Comparison of ENCODE assay signal across 39 mouse cellular contexts in genomic region chr11:53609672-53610071, GRCm38 (mm10). TPM values are rescaled to one million over a fixed set of nuclear protein-coding genes. Genes with fewer than 3 reads are reported as not detected.
DNase-seq lines count a peak whose midpoint lies in the region; ATAC-seq and TF ChIP-seq lines count a peak whose summit lies in the region.
"Had no signal": no experiment of that assay in that cellular context is flagged by ENCODE, and none has a peak within 500 bp of the region (broad histone marks: within the 10 kb centered on the region; RNA-seq: fewer than 3 reads in every experiment).

No protein-coding gene starts in this region.

- no peaks in the 10 kb centered on the region for H3K27me3 ChIP-seq in CH12.LX (replicated peaks)
- H3K27me3 ChIP-seq: embryonic facial prominence, embryonic 13.5 days; hindbrain, embryonic 12.5 days; neural tube, embryonic 12.5 days; Patski had no signal

- TF ChIP-seq EP300 in CH12.LX (IDR thresholded peaks at IDR 0.05; ENCODE audit: low read length): peak; percentile 53

- peaks cover 42 to 69% of the 10 kb centered on the region in 2 experiments for H3K4me1 ChIP-seq in CH12.LX (ENCODE audit: control insufficient read depth in 1 of 2, insufficient read depth in 2 of 2)
- H3K4me1 ChIP-seq: neural tube, embryonic 12.5 days had no signal

- H3K27ac ChIP-seq in CH12.LX (ENCODE audit: insufficient read depth, low read depth): peak overlapping the region; percentile 45
- H3K27ac ChIP-seq: embryonic facial prominence, embryonic 13.5 days; hindbrain, embryonic 12.5 days; hindbrain, postnatal 0 days; macrophage; neural tube, embryonic 12.5 days had no signal

- TF ChIP-seq RAD21 in CH12.LX (IDR thresholded peaks at IDR 0.05; ENCODE audit: low read depth, low read length): no peak

- no peak overlapping the region for H3K4me3 ChIP-seq in CH12.LX (replicated peaks in 1 of 3; ENCODE audit: low read depth in 2 of 3, low read length in 2 of 3, poor library complexity in 1 of 3)
- H3K4me3 ChIP-seq: embryonic facial prominence, embryonic 13.5 days; erythroblast, embryonic 14.5 days; hindbrain, embryonic 12.5 days; neural tube, embryonic 12.5 days had no signal

- no peak for TF ChIP-seq CTCF in CH12.LX (conservative IDR thresholded peaks at IDR 0.05 in 1 of 2, IDR thresholded peaks at IDR 0.05 in 1 of 2; ENCODE audit: low read depth in 2 of 2, low read length in 2 of 2)

- 0 out of 2 replicates have a peak, but pooled peaks have one; percentile 25 for TF ChIP-seq POLR2A in CH12.LX (IDR thresholded peaks at IDR 0.05; ENCODE audit: low read depth, low read length)

- in situ Hi-C loops in CH12.LX (cut with MboI; ENCODE audit: low pct_ligation_motif_present, low pct_unique_long_range_greater_than_20kb, low sequenced_read_pairs): no loop called here

- peak; percentile 66 for DNase-seq in CD4-positive helper T cell, adult 2 months (ENCODE audit: low read depth, low spot score)
- peak; percentile 63 for DNase-seq in CH12.LX (ENCODE audit: extremely low read depth)
- DNase-seq in cerebellum, postnatal 4 days (ENCODE audit: low spot score in 2 of 2): no peak
- no peak for DNase-seq in cerebellum, adult 18-20 months
- no peak for DNase-seq in lung, postnatal 36 days
- DNase-seq: adrenal gland, postnatal 25 days; cerebellum, adult 11-12 months; cerebellum, postnatal 25 days; heart, postnatal 14 days; kidney, postnatal 14 days; layer of hippocampus, adult 9-11 months; lung, adult 18-20 months; right cerebral cortex, postnatal 4 days had no signal

- ATAC-seq in hematopoietic stem cell, adult 5-6 weeks (replicated peaks in 1 of 2; ENCODE audit: insufficient read depth in 1 of 2, low FRiP score in 2 of 2, low TSS enrichment in 1 of 2, low read depth in 1 of 2, poor library complexity in 2 of 2, severe bottlenecking in 2 of 2): peak; percentile 23 to 37; a peak in 2 of 4 replicates
- 0 out of 2 replicates have a peak, but pooled peaks have one; percentile 4 for ATAC-seq in megakaryocyte-erythroid progenitor cell, adult 5-6 weeks (replicated peaks; ENCODE audit: low FRiP score, low TSS enrichment, poor library complexity, severe bottlenecking)
- ATAC-seq: forebrain, embryonic 16.5 days; hindbrain, postnatal 0 days; intestine, postnatal 0 days; lung, postnatal 0 days; midbrain, embryonic 16.5 days; Patski had no signal

- H3K9me3 ChIP-seq in CH12.LX (replicated peaks; ENCODE audit: low read length): peaks cover 28% of the 10 kb centered on the region
- H3K9me3 ChIP-seq: embryonic facial prominence, embryonic 13.5 days; hindbrain, embryonic 12.5 days; neural tube, embryonic 12.5 days had no signal

- dilution Hi-C loops in CH12.LX (cut with MboI; ENCODE audit: extremely low pct_ligation_motif_present, extremely low pct_unique_long_range_greater_than_20kb, low sequenced_read_pairs): no loop called here

- H3K79me2 ChIP-seq in CH12.LX (replicated peaks; ENCODE audit: control insufficient read depth, extremely low read depth, insufficient read depth, poor library complexity, severe bottlenecking): peaks cover 5% of the 10 kb centered on the region; the same call in 1 of the 2 replicates

- H3K4me2 ChIP-seq in CH12.LX (ENCODE audit: insufficient read depth, low read depth, poor library complexity, severe bottlenecking): no peak overlapping the region
- H3K4me2 ChIP-seq: embryonic facial prominence, embryonic 13.5 days; hindbrain, embryonic 12.5 days; liver, embryonic 11.5 days; midbrain, embryonic 11.5 days; neural tube, embryonic 12.5 days had no signal

- no peak overlapping the region for H3K9ac ChIP-seq in CH12.LX (ENCODE audit: insufficient read depth, low read depth)
- H3K9ac ChIP-seq: embryonic facial prominence, embryonic 13.5 days; hindbrain, embryonic 12.5 days; neural tube, embryonic 12.5 days had no signal

- H3K36me3 ChIP-seq in CH12.LX (replicated peaks in 1 of 2; ENCODE audit: control insufficient read depth in 1 of 2, insufficient read depth in 1 of 2, low read length in 1 of 2): peaks cover 20 to 52% of the 10 kb centered on the region in 2 experiments
- H3K36me3 ChIP-seq: embryonic facial prominence, embryonic 13.5 days; hindbrain, embryonic 12.5 days; neural tube, embryonic 12.5 days had no signal

TF ChIP-seq in CH12.LX, 34 proteins besides CTCF, POLR2A, EP300 and RAD21:
- TF ChIP-seq NRF1 (IDR thresholded peaks at IDR 0.05; ENCODE audit: low read depth, low read length) (no peak), ZNF384 (IDR thresholded peaks at IDR 0.05; ENCODE audit: low read depth, low read length) (peak; percentile 43; the same call in 1 of the 2 replicates), MAZ (IDR thresholded peaks at IDR 0.05; ENCODE audit: low read depth, low read length) (peak; percentile 47; the same call in 1 of the 2 replicates), TBP (conservative IDR thresholded peaks at IDR 0.05; ENCODE audit: low read depth, low read length) (0 out of 2 replicates have a peak, but pooled peaks have one; percentile 5), MEF2A (IDR thresholded peaks at IDR 0.05; ENCODE audit: borderline replicate concordance, low read depth, low read length) (peak; percentile 77), E2F4 (IDR thresholded peaks at IDR 0.05; ENCODE audit: insufficient replicate concordance, low read depth, low read length) (no peak), JUND (conservative IDR thresholded peaks at IDR 0.05; ENCODE audit: low read depth, low read length) (peak; percentile 53; the same call in 1 of the 2 replicates), MXI1 (IDR thresholded peaks at IDR 0.05; ENCODE audit: low read depth, low read length) (no peak; the same call in 1 of the 2 replicates), PAX5 (IDR thresholded peaks at IDR 0.05; ENCODE audit: low read length) (no peak), SMC3 (IDR thresholded peaks at IDR 0.05; ENCODE audit: low read depth, low read length) (no peak), HCFC1 (IDR thresholded peaks at IDR 0.05; ENCODE audit: low read depth, low read length) (no peak), ZC3H11A (IDR thresholded peaks at IDR 0.05; ENCODE audit: low read depth, low read length) (no peak), ZKSCAN1 (IDR thresholded peaks at IDR 0.05; ENCODE audit: borderline replicate concordance, low read depth, low read length) (no peak), IRF4 (IDR thresholded peaks at IDR 0.05; ENCODE audit: low read depth, low read length) (peak; percentile 22; the same call in 1 of the 2 replicates), UBTF (IDR thresholded peaks at IDR 0.05; ENCODE audit: low read depth, low read length) (0 out of 2 replicates have a peak, but pooled peaks have one; percentile 60), MYC (IDR thresholded peaks at IDR 0.05; ENCODE audit: low read depth, low read length) (no peak), CHD2 (IDR thresholded peaks at IDR 0.05; ENCODE audit: low read length) (no peak), BHLHE40 (IDR thresholded peaks at IDR 0.05; ENCODE audit: low read depth, low read length) (peak; percentile 48), CHD1 (IDR thresholded peaks at IDR 0.05; ENCODE audit: low read depth, low read length) (no peak)

RNA-seq across cellular contexts. Expression of gene Il4, which starts 8.8 kb away (rescaled TPM):
- total RNA-seq in CH12.LX (2012; rRNA removed) (26.3 and 35.6 TPM in 2 replicates), CH12.LX (2014; rRNA removed) (75.5 and 83.1 TPM in 2 replicates)
- polyA plus RNA-seq in CH12.LX (2012; ENCODE audit: insufficient read length, low read depth): 19.5 and 24.5 TPM in 2 replicates
- 2.9 TPM in 1 of 2 replicates, not detected in the other for total RNA-seq in hematopoietic stem cell, adult 5-6 weeks (2017)
- not detected in 2 replicates for total RNA-seq in megakaryocyte-erythroid progenitor cell, adult 5-6 weeks (2014; fragmentation: Nextera tagmentation)
- total RNA-seq in megakaryocyte-erythroid progenitor cell, adult 5-6 weeks (2017): 3.5 and 5.0 TPM in 2 replicates
- total RNA-seq: adrenal gland, adult 18-20 months; adrenal gland, postnatal 25 days; gastrocnemius, adult 8-10 months; heart, postnatal 14 days; hindbrain, postnatal 0 days; left cerebral cortex, adult 18-20 months; left cerebral cortex, postnatal 14 days had no signal
- polyA plus RNA-seq: erythroblast, embryonic 14.5 days; gonadal fat pad, adult 2 months had no signal

RNA-seq across cellular contexts. Expression of gene Il13, which starts 24.8 kb away (rescaled TPM):
- total RNA-seq in CH12.LX (2012; rRNA removed) (1.8 and 2.8 TPM in 2 replicates), CH12.LX (2014; rRNA removed) (3.4 and 4.8 TPM in 2 replicates)
- 2.8 and 3.6 TPM in 2 replicates for polyA plus RNA-seq in CH12.LX (2012; ENCODE audit: insufficient read length, low read depth)
- total RNA-seq in hematopoietic stem cell, adult 5-6 weeks (2017): not detected in 2 replicates
- not detected in 2 replicates for total RNA-seq in megakaryocyte-erythroid progenitor cell, adult 5-6 weeks (2014; fragmentation: Nextera tagmentation)
- not detected in 2 replicates for total RNA-seq in megakaryocyte-erythroid progenitor cell, adult 5-6 weeks (2017)
- total RNA-seq: adrenal gland, adult 18-20 months; adrenal gland, postnatal 25 days; gastrocnemius, adult 8-10 months; heart, postnatal 14 days; hindbrain, postnatal 0 days; left cerebral cortex, adult 18-20 months; left cerebral cortex, postnatal 14 days had no signal
- polyA plus RNA-seq: embryonic facial prominence, embryonic 13.5 days; erythroblast, embryonic 14.5 days; forebrain, embryonic 11.5 days; forebrain, embryonic 16.5 days; G1E; heart, embryonic 14.5 days; hindbrain, embryonic 12.5 days; hindbrain, postnatal 0 days; intestine, postnatal 0 days; kidney, embryonic 14.5 days; limb, embryonic 11.5 days; liver, embryonic 11.5 days; lung, postnatal 0 days; macrophage; midbrain, embryonic 11.5 days; midbrain, embryonic 16.5 days; neural tube, embryonic 12.5 days; Patski; spleen, adult 2 months had no signal

RNA-seq across cellular contexts. Expression of gene Kif3a, which starts 42.5 kb away (rescaled TPM):
- total RNA-seq in CH12.LX (2012; rRNA removed): 11.3 and 18.3 TPM in 2 replicates
- 7.7 and 8.9 TPM in 2 replicates for total RNA-seq in CH12.LX (2014; rRNA removed)
- polyA plus RNA-seq in CH12.LX (2012; ENCODE audit: insufficient read length, low read depth): 26.5 and 27.9 TPM in 2 replicates
- total RNA-seq in hematopoietic stem cell, adult 5-6 weeks (2017): 24.5 and 33.2 TPM in 2 replicates
- total RNA-seq in megakaryocyte-erythroid progenitor cell, adult 5-6 weeks (2014; fragmentation: Nextera tagmentation): 14.4 and 14.6 TPM in 2 replicates
- total RNA-seq in megakaryocyte-erythroid progenitor cell, adult 5-6 weeks (2017): 20.0 and 21.9 TPM in 2 replicates

Comparison
In these comparisons a context has a peak if more than half of its experiments do, and no peak if none do; other contexts are left out.
1. DNase-seq: peak in CD4-positive helper T cell, adult 2 months (single experiment) and CH12.LX (single experiment); none in cerebellum, postnatal 4 days (0 of 2), cerebellum, adult 18-20 months (0 of 2) and lung, postnatal 36 days (single experiment).